10 mouse cellular contexts compared by ENCODE assay signal in genomic region chr11:59015052-59015451, GRCm38 (mm10). TPM values are rescaled to one million over a fixed set of nuclear protein-coding genes. Genes with fewer than 3 reads are reported as not detected.
DNase-seq lines count a peak whose midpoint lies in the region; ATAC-seq lines count a peak whose summit lies in the region.
"Had no signal": no experiment of that assay in that cellular context is flagged by ENCODE, and none has a peak within 500 bp of the region (broad histone marks: within the 10 kb centered on the region; RNA-seq: fewer than 3 reads in every experiment).

No protein-coding gene starts in this region.

- ATAC-seq in forebrain, embryonic 15.5 days (replicated peaks), result no peak
- ATAC-seq in midbrain, embryonic 14.5 days (ENCODE audit: low FRiP score, low TSS enrichment), result no peak
- ATAC-seq in midbrain, embryonic 13.5 days, result no peak
- ATAC-seq: Patski had no signal

- no peaks in the 10 kb centered on the region for H3K27me3 ChIP-seq in forebrain, embryonic 10.5 days (ENCODE audit: poor library complexity, severe bottlenecking)
- H3K27me3 ChIP-seq in forebrain, embryonic 15.5 days, result no peaks in the 10 kb centered on the region
- no peaks in the 10 kb centered on the region for H3K27me3 ChIP-seq in midbrain, embryonic 14.5 days (ENCODE audit: control insufficient read depth, insufficient read depth, low read length)
- no peaks in the 10 kb centered on the region for H3K27me3 ChIP-seq in midbrain, embryonic 13.5 days
- H3K27me3 ChIP-seq: heart, embryonic 13.5 days had no signal

- no peaks in the 10 kb centered on the region for H3K4me1 ChIP-seq in forebrain, embryonic 10.5 days
- no peaks in the 10 kb centered on the region for H3K4me1 ChIP-seq in forebrain, embryonic 15.5 days
- no peaks in the 10 kb centered on the region for H3K4me1 ChIP-seq in midbrain, embryonic 14.5 days (ENCODE audit: control insufficient read depth, insufficient read depth, low read length)
- H3K4me1 ChIP-seq in midbrain, embryonic 13.5 days (replicated peaks), result no peaks in the 10 kb centered on the region

- no peak overlapping the region for H3K9ac ChIP-seq in forebrain, embryonic 15.5 days (replicated peaks)
- no peak overlapping the region for H3K9ac ChIP-seq in midbrain, embryonic 14.5 days (replicated peaks; ENCODE audit: low read length)
- H3K9ac ChIP-seq in midbrain, embryonic 13.5 days (replicated peaks), result no peak overlapping the region
- H3K9ac ChIP-seq: heart, embryonic 13.5 days had no signal

- DNase-seq in forebrain, embryonic 10.5 days (ENCODE audit: extremely low spot score, low spot score), result peak; percentile 21
- peak; percentile 42 for DNase-seq in midbrain, embryonic 14.5 days
- DNase-seq in brain, adult 2 months (ENCODE audit: low read depth, low spot score), result peak; percentile 79
- peak; percentile 33 for DNase-seq in layer of hippocampus, adult 9-11 months
- peak; percentile 7 for DNase-seq in mesoderm, embryonic 11.5 days (ENCODE audit: low read depth, low spot score)
- DNase-seq in c-Kit-positive CD71-positive TER-119-positive erythroid progenitor cells, embryonic 14.5 days (ENCODE audit: low spot score), result no peak

- WGBS in forebrain, embryonic 10.5 days, result 36% methylated on average over 9 of the region's 9 CpGs
- 32% methylated on average over 9 of the region's 9 CpGs for WGBS in forebrain, embryonic 15.5 days
- WGBS in midbrain, embryonic 14.5 days, result 34% methylated on average over 9 of the region's 9 CpGs
- WGBS in midbrain, embryonic 13.5 days, result 33% methylated on average over 9 of the region's 9 CpGs

- H3K36me3 ChIP-seq in forebrain, embryonic 10.5 days (replicated peaks), result no peaks in the 10 kb centered on the region
- H3K36me3 ChIP-seq in forebrain, embryonic 15.5 days, result no peaks in the 10 kb centered on the region
- H3K36me3 ChIP-seq in midbrain, embryonic 14.5 days (ENCODE audit: control insufficient read depth, insufficient read depth, low read length), result no peaks in the 10 kb centered on the region
- H3K36me3 ChIP-seq in midbrain, embryonic 13.5 days, result no peaks in the 10 kb centered on the region

- no peak overlapping the region for H3K4me2 ChIP-seq in forebrain, embryonic 15.5 days (replicated peaks)
- no peak overlapping the region for H3K4me2 ChIP-seq in midbrain, embryonic 14.5 days (ENCODE audit: low read length)
- no peak overlapping the region for H3K4me2 ChIP-seq in midbrain, embryonic 13.5 days (replicated peaks)
- H3K4me2 ChIP-seq: heart, embryonic 13.5 days had no signal

- no peak overlapping the region for H3K27ac ChIP-seq in forebrain, embryonic 10.5 days
- no peak overlapping the region for H3K27ac ChIP-seq in forebrain, embryonic 15.5 days (replicated peaks)
- no peak overlapping the region for H3K27ac ChIP-seq in midbrain, embryonic 14.5 days (replicated peaks; ENCODE audit: low read depth, low read length)
- no peak overlapping the region for H3K27ac ChIP-seq in midbrain, embryonic 13.5 days
- H3K27ac ChIP-seq: heart, embryonic 13.5 days had no signal

- no peaks in the 10 kb centered on the region for H3K9me3 ChIP-seq in forebrain, embryonic 10.5 days
- no peaks in the 10 kb centered on the region for H3K9me3 ChIP-seq in forebrain, embryonic 15.5 days
- H3K9me3 ChIP-seq in midbrain, embryonic 14.5 days (ENCODE audit: control insufficient read depth, low read length), result no peaks in the 10 kb centered on the region
- H3K9me3 ChIP-seq in midbrain, embryonic 13.5 days, result no peaks in the 10 kb centered on the region
- H3K9me3 ChIP-seq: heart, embryonic 13.5 days had no signal

- no peak overlapping the region for H3K4me3 ChIP-seq in forebrain, embryonic 10.5 days
- no peak overlapping the region for H3K4me3 ChIP-seq in forebrain, embryonic 15.5 days
- no peak overlapping the region for H3K4me3 ChIP-seq in midbrain, embryonic 14.5 days (replicated peaks; ENCODE audit: low read depth, low read length)
- no peak overlapping the region for H3K4me3 ChIP-seq in midbrain, embryonic 13.5 days (replicated peaks)
- H3K4me3 ChIP-seq: heart, embryonic 13.5 days had no signal

RNA-seq across cellular contexts. Expression of gene Trim11, which starts 37.2 kb away (rescaled TPM):
- 18.5 and 19.6 TPM in 2 replicates for polyA plus RNA-seq in forebrain, embryonic 10.5 days (2016; fragmentation: Nextera tagmentation; extraction: Ambion mirVana)
- polyA plus RNA-seq in forebrain, embryonic 15.5 days (2015; fragmentation: Nextera tagmentation; extraction: Ambion mirVana), result 22.6 and 24.8 TPM in 2 replicates
- 18.6 and 20.8 TPM in 2 replicates for polyA plus RNA-seq in midbrain, embryonic 14.5 days (2014; fragmentation: Nextera tagmentation; extraction: Ambion mirVana)
- 18.7 and 21.9 TPM in 2 replicates for polyA plus RNA-seq in midbrain, embryonic 13.5 days (2015; fragmentation: Nextera tagmentation; extraction: Ambion mirVana)
